Mouse (Mus musculus): ENCODE measurements around the gene Fcrl6. TPM values are rescaled to one million over a fixed set of nuclear protein-coding genes. Genes with fewer than 3 reads are reported as not detected.

The Fcrl6 gene
- polyA plus RNA-seq (2012; rRNA removed) = not detected in 2 replicates

GRCm38 (mm10) chr1:172602326-172602725 is at the start of gene Fcrl6:
Gene Fcrl6 (minus strand): TSS chr1:172602551.

GRCm38 (mm10) chr1:172632451-172633326 is 30.3 kb upstream of the Fcrl6 start, which contains the start of gene Dusp23:
Gene Dusp23 (minus strand): TSS chr1:172632962.

GRCm38 (mm10) chr1:172590385-172590784 is 12.0 kb downstream of the Fcrl6 start, which contains the start of gene Slamf8:
Gene Slamf8 (minus strand): TSS chr1:172590568.

GRCm38 (mm10) chr1:172555638-172556037 is 46.7 kb downstream of the Fcrl6 start, which contains the start of gene Vsig8:
Gene Vsig8 (plus strand): TSS chr1:172555938.

Other genes starting within 250 kb of the Fcrl6 start
- gene Pigm, start 226.0 kb downstream of the Fcrl6 start, polyA plus RNA-seq (2012; rRNA removed) = 12.9 and 13.4 TPM in 2 replicates
- gene Slamf9, start 127.2 kb downstream of the Fcrl6 start, polyA plus RNA-seq (2012; rRNA removed) = 5.0 and 5.8 TPM in 2 replicates
- gene Igsf9, start 120.8 kb downstream of the Fcrl6 start, polyA plus RNA-seq (2012; rRNA removed) = 19.2 and 22.5 TPM in 2 replicates
- gene Tagln2, start 102.5 kb downstream of the Fcrl6 start, polyA plus RNA-seq (2012; rRNA removed) = 181 and 242 TPM in 2 replicates
- gene Cfap45, start 81.8 kb downstream of the Fcrl6 start, polyA plus RNA-seq (2012; rRNA removed) = 7.5 and 7.7 TPM in 2 replicates
- 0.76 and 1.2 TPM in 2 replicates for gene Vsig8, start 46.6 kb downstream of the Fcrl6 start, polyA plus RNA-seq (2012; rRNA removed)
- gene Slamf8, start 12.0 kb downstream of the Fcrl6 start, polyA plus RNA-seq (2012; rRNA removed) = 2.8 TPM in 2 replicates
- gene Dusp23, start 30.4 kb upstream of the Fcrl6 start, polyA plus RNA-seq (2012; rRNA removed) = 32.4 and 45.0 TPM in 2 replicates
- 0.09 and 0.20 TPM in 2 replicates for gene Crp, start 95.5 kb upstream of the Fcrl6 start, polyA plus RNA-seq (2012; rRNA removed)